Mouse (Mus musculus) mesoderm, embryonic 11.5 days (tissue): ENCODE measurements around the gene Mtfr2.

Experiments used
- DNase-seq: peaks from one replicate; pipeline ENCODE4 v3.0.0-alpha.2; 2012; ENCODE audit warnings: low read depth, low spot score

The Mtfr2 gene

GRCm38 (mm10) chr10:20379071-20379735 is 31.6 kb downstream of the Mtfr2 start:
- DNase-seq, result no peak

DNA sequence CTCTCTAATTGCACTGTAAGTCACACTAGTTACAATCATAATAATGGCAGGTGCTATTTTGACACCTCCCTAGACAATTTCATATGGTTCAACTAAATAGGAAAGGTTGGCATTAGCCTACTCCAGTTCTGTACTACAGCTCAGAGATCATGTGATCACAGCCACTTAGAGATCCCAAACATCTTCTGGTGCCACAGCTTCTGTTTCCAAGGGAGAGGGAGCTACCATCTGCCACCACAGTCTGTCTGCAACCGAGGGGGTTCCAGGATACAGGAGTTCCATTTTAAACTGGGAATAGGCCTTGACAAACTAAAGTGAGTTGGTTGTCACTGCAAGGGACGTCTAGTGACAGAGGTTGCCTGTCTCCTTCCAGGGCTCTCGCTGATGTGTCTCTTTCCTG is 33.2 kb downstream of the Mtfr2 start:
- DNase-seq, result no peak

DNA sequence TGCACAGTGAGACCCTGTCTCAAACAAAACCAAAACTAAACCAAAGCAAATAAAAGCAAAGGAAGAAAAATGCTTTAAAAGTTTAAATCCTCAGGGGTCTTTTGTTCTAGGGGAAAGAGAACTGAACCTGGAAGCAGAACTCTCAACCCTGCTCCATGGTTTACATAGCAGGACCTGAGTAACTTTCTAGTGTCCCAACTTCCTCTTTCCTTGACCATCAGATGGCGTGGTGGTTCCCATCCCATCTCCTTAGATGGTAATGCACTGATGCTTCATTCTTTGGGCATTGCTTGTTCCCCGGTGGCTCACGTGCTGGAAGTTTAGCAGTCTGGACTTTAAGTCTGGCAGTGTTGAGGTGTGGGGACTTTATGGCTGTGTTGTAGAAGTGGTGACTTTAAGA is 33.8 kb downstream of the Mtfr2 start:
- no peak for DNase-seq

DNA sequence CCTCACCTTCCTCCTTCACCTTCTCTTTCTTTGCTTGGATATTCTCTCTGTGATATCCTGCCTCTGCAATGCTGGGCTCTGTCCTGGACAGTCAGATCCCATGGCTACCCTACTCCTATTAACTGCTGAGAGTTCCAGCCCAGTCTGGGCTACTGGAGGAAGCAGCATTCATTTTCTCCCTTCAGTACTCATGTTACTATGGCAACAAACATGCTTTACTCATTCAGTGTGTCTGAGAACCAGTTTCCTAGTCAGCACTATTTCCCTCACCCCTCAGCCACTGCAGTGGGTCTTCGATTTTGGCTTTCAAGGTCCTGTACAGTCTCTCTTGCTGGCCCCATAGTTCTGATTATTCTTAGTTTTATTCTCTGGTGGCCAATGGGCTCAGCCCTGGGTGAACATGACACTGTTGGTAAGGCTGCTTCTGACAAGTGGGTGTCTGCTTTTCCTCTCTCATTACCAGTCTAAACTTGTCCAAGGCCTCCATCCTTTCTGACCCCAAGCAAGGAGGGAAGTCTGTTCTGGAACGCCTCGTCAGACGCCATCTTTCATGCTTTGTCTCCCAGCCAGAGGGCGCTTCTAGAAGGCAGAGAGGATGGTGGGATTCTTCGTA is 35.3 kb downstream of the Mtfr2 start:
- peak; percentile 20 for DNase-seq

DNA sequence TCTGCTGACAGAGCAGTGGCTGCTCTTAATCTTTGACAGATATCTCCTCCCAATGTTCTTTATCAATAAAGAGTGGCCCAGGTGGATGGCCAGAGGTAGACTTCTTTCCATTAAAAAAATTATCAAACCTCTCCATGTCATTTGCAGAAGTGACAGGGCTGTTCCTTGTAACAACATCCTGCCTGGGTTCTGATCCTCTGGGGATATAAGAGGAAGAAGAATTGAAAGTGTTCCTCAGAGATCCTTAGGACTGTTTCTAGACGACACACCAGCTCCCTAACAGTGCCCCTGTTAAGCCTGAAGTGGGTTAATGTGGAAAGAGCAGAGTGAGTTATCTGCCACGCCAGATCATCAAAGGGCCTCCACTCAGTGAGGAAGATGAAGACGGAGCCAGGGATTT is 43.0 kb downstream of the Mtfr2 start:
- no peak for DNase-seq

DNA sequence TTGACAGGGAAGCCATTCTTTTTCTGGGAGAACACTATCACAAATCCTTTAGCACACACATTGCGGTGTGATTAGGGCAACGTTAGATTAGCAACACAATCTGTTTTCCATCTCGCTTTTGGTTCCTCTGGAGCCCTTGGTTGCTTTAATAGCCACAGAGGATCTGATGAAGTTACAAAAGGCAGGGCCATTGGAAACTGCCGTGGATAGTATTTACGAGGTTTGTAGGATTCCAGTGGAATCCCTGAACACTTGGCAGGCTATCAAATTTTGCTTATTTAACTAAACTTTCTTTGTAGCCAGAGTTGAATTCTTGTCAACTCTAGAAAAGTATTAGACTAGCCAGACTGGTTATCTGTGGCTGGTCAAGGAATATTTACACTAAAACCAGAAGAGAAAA is 47.2 kb downstream of the Mtfr2 start:
- no peak for DNase-seq

DNA sequence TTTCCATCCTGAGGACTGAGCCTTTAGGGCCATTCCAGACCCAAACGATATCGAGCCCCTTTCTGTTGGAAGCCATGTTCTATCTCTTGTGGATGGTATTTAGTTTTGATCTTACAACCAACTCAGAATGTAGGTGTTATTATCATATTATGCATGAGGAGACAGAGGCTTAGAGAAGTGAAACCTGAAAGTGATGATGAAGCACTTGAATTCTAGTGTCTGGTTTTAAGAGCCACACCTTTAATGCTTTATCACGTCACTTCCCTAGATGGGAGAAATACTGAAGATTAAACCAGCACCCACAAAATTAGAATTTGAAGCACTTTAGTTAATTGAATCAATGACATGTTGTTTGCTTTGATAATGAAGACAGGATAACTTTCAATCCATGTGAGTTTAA is 48.2 kb downstream of the Mtfr2 start:
- no peak for DNase-seq

DNA sequence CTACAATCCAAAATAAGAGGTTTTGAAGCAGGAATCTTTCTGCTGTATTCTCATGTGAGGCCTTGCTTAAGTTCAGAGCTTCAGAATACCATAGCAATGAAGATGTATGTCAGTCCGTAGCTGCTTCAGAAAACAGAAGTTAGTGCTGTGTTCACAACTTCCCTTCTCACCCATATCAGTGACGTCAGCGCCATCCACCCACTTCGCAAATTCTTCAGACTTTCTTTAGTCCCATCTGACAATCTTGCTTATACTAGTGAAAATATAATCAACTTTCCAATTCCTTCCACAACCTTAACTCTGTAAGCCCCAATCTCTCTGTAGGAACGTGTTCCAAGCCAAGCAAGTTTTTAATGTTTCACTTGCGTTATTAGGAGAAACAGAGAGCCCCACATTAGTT is 50.7 kb downstream of the Mtfr2 start:
- no peak for DNase-seq

DNA sequence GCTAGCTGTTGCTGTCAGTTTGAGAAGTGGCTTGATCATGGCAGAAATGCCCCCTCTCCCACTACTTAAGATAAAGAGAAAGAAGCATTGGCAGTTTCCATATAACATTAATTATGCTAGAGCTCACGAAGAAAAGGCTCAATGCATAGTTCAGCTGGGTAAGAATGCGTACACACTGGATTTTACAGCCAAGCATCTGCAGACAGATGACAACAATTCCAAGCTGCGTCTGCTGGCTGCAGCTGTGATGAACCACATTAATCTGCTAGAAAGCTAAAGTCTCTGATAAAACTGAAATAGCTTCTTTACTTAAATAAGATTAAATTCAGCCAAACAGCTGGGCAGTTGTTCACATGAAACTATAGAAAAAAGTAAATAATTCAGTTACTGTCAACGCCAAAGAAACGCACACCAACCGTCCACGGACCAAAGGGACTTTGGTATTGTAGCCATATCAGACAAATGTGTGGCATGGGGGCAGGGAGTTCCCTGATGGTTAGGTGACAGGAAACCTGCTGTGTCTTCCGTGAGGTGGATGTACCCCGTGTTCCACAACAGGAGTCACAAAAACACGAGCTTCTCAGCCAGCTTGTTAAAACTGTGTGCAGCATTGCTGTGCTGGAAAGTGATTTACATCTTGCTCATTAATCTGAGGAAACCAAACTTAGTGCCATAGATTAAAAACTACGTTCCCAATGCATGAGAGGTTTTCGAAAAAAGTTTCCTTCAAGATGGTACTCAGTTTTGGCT is 51.2 kb downstream of the Mtfr2 start:
- DNase-seq, result no peak

DNA sequence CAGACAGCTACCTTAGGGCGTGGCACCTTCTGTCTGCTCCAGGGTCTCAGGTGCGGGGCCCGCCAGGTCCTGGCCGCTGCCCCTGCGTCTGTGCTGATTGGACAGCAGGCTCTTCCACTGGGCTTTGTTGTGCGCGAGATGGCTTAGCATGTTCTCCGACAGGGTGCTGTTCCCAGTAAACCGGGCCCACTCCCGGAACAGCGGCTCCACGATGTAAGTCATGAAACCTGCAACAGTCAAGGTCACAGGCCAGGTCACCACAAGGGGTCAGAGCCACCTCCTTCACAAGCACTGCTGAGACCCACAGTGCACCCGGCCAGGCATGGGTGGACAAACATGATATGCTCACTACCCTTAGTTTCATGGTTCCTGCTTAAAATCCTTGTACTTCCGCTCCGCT is 52.8 kb downstream of the Mtfr2 start:
- no peak for DNase-seq

DNA sequence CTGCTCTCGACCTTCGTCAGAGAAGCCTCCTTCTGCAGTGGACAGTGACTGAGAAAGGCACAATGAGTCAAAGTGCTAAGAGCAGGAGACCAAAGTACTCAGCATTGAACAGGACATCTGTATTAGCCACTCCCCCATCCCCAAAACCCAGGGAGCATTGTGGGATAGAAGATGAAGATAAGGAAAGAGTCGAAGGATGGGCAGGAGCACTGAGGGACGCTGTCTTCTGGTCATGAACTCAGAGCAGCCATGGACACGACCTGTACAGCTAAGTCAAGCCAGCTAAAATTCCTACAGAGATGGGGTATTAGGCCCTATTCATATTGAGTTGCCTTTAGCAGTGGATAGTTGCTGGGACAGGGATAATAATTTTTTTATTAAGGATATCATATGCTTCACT is 55.4 kb downstream of the Mtfr2 start:
- no peak for DNase-seq

DNA sequence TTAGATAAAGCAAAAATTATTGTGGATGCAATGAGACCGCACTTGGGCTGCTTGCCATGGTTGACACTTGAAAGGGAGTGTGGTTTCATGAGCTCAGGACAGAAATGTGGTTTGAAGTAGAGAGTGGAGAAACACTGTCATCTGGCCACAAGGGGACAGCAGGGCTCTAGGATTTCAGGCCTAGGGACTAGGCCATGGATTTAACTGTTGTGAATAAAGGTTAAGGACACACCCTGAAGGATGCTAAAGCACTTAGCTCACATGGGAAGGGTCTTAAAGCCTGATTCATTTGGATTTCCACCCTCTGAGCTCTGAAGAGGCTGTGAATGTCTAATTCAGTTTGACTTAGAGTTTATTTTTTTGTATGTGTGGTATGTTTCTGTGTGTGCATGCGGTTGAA is 57.9 kb downstream of the Mtfr2 start:
- DNase-seq, result peak; percentile 49

DNA sequence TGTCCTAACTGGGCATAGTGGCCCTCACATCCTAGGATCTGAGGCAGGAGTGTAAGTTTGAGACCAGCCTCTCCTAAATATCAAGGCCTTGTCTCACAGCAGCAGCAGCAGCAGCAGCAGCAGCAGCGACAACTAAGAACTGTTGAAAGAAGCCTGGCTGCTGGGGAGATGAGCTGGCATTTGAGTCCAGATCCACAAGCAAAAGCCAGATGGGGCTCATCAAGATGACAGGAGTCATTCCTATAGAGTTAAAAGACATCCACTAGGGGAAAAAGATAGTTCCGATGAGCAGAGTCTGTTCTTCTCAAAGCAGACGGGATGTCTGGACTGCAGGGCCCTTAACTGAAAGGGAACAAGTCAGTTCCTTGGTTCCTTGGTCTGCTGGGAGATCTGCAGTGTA is 60.8 kb downstream of the Mtfr2 start:
- no peak for DNase-seq

- no peak for DNase-seq
Observed at GRCm38 (mm10) chr10:20409181-20409580, 61.6 kb downstream of the Mtfr2 start.
